ENCODE assay signal across 9 mouse cellular contexts in the genomic region with DNA sequence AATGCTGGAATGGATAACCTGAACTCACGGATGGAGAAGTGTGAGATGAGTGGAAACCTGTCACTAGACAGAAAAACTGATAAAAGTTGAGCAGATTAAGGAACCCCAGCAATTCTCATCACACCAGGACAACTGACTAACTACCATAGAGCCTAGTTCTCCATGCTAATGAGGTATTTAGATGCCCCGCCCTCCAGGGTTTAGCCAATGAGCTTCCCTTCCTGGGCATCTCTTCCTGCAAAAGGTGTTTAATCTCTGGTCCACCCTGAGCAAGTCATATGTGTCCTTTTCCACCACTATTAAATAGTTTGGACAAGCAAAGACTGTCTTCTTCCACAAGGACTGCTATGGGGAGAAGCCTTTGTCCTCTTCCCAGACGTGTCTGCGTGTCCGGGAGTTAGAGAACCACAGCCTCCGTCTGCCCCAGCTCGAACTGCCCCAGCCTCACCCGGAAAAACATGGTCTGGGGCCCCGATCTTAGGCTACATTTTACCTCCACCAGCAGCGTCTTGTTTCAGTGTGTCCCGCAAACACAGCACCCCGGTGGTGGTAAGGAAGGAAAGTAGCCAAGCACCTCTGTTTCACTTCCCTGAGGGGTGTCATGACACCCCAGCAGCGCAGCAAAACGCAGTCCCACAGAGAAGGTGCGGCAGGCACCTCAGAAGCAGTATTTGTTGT. TPM values are rescaled to one million over a fixed set of nuclear protein-coding genes. Genes with fewer than 3 reads are reported as not detected.
DNase-seq lines count a peak whose midpoint lies in the region; ATAC-seq lines count a peak whose summit lies in the region.
"Had no signal": no experiment of that assay in that cellular context is flagged by ENCODE, and none has a peak within 500 bp of the region (broad histone marks: within the 10 kb centered on the region; RNA-seq: fewer than 3 reads in every experiment).

No protein-coding gene starts in this region.

- no peak overlapping the region for H3K4me2 ChIP-seq in midbrain, embryonic 14.5 days (ENCODE audit: low read length)
- H3K4me2 ChIP-seq in liver, embryonic 12.5 days: peak overlapping the region; percentile 50

- no peak overlapping the region for H3K27ac ChIP-seq in midbrain, embryonic 10.5 days (replicated peaks)
- H3K27ac ChIP-seq in midbrain, embryonic 14.5 days (replicated peaks; ENCODE audit: low read depth, low read length): no peak overlapping the region
- H3K27ac ChIP-seq in liver, embryonic 12.5 days: no peak overlapping the region
- H3K27ac ChIP-seq: hindbrain, postnatal 0 days had no signal

- H3K4me3 ChIP-seq in midbrain, embryonic 10.5 days: peak overlapping the region; percentile 33
- no peak overlapping the region for H3K4me3 ChIP-seq in midbrain, embryonic 14.5 days (replicated peaks; ENCODE audit: low read depth, low read length)
- peak overlapping the region; percentile 12 for H3K4me3 ChIP-seq in liver, embryonic 12.5 days

- no peaks in the 10 kb centered on the region for H3K27me3 ChIP-seq in midbrain, embryonic 10.5 days (ENCODE audit: low read depth, poor library complexity, severe bottlenecking)
- H3K27me3 ChIP-seq in midbrain, embryonic 14.5 days (ENCODE audit: control insufficient read depth, insufficient read depth, low read length): no peaks in the 10 kb centered on the region
- H3K27me3 ChIP-seq in liver, embryonic 12.5 days (replicated peaks): peaks cover 7% of the 10 kb centered on the region

- no peak for ATAC-seq in midbrain, embryonic 14.5 days (ENCODE audit: low FRiP score, low TSS enrichment)
- no peak for ATAC-seq in liver, embryonic 12.5 days
- ATAC-seq: hindbrain, postnatal 0 days had no signal

- H3K4me1 ChIP-seq in midbrain, embryonic 10.5 days: peaks cover 10% of the 10 kb centered on the region
- no peaks in the 10 kb centered on the region for H3K4me1 ChIP-seq in midbrain, embryonic 14.5 days (ENCODE audit: control insufficient read depth, insufficient read depth, low read length)
- H3K4me1 ChIP-seq in liver, embryonic 12.5 days: peaks cover 5% of the 10 kb centered on the region; the same call in 1 of the 2 replicates

- H3K36me3 ChIP-seq in midbrain, embryonic 10.5 days: no peaks in the 10 kb centered on the region
- no peaks in the 10 kb centered on the region for H3K36me3 ChIP-seq in midbrain, embryonic 14.5 days (ENCODE audit: control insufficient read depth, insufficient read depth, low read length)
- no peaks in the 10 kb centered on the region for H3K36me3 ChIP-seq in liver, embryonic 12.5 days

- no peaks in the 10 kb centered on the region for H3K9me3 ChIP-seq in midbrain, embryonic 10.5 days (replicated peaks)
- H3K9me3 ChIP-seq in midbrain, embryonic 14.5 days (ENCODE audit: control insufficient read depth, low read length): no peaks in the 10 kb centered on the region; the same call in 1 of the 2 replicates
- H3K9me3 ChIP-seq in liver, embryonic 12.5 days (replicated peaks): no peaks in the 10 kb centered on the region

- DNase-seq in midbrain, embryonic 10.5 days (ENCODE audit: low spot score): no peak
- no peak for DNase-seq in midbrain, embryonic 14.5 days
- peak; percentile 17 for DNase-seq in c-Kit-positive CD71-positive TER-119-negative erythroid progenitor cells, embryonic 14.5 days (ENCODE audit: low read depth)
- DNase-seq in thymus, postnatal 14 days: peak; percentile 52
- DNase-seq in frontal cortex, postnatal 10 days (ENCODE audit: low spot score in 2 of 2): no peak
- DNase-seq in cerebellum, postnatal 14 days: no peak
- DNase-seq: cerebellum, adult 11 months had no signal

- 39% methylated on average over 15 of the region's 15 CpGs for WGBS in midbrain, embryonic 10.5 days
- 38% methylated on average over 15 of the region's 15 CpGs for WGBS in midbrain, embryonic 14.5 days
- WGBS in liver, embryonic 12.5 days (ENCODE audit: insufficient replicate concordance): 29% methylated on average over 15 of the region's 15 CpGs

- H3K9ac ChIP-seq in midbrain, embryonic 14.5 days (replicated peaks; ENCODE audit: low read length): no peak overlapping the region
- no peak overlapping the region for H3K9ac ChIP-seq in liver, embryonic 12.5 days

RNA-seq across cellular contexts. Expression of a gene that starts 26.1 kb away (rescaled TPM):
- polyA plus RNA-seq in midbrain, embryonic 10.5 days (2016; fragmentation: Nextera tagmentation; extraction: Ambion mirVana): not detected in 2 replicates
- 0.08 and 0.28 TPM in 2 replicates for polyA plus RNA-seq in midbrain, embryonic 14.5 days (2014; fragmentation: Nextera tagmentation; extraction: Ambion mirVana)
- polyA plus RNA-seq in liver, embryonic 12.5 days (2016; fragmentation: Nextera tagmentation; extraction: Ambion mirVana): not detected in 2 replicates

RNA-seq across cellular contexts. Expression of a gene that starts 28.7 kb away (rescaled TPM):
- 10.0 and 10.6 TPM in 2 replicates for polyA plus RNA-seq in midbrain, embryonic 10.5 days (2016; fragmentation: Nextera tagmentation; extraction: Ambion mirVana)
- polyA plus RNA-seq in midbrain, embryonic 14.5 days (2014; fragmentation: Nextera tagmentation; extraction: Ambion mirVana): 22.6 and 23.9 TPM in 2 replicates
- polyA plus RNA-seq in liver, embryonic 12.5 days (2016; fragmentation: Nextera tagmentation; extraction: Ambion mirVana): 16.9 and 17.1 TPM in 2 replicates

Comparison
In these comparisons a context has a peak if more than half of its experiments do, and no peak if none do; other contexts are left out.
1. DNase-seq: peak in c-Kit-positive CD71-positive TER-119-negative erythroid progenitor cells, embryonic 14.5 days (single experiment) and thymus, postnatal 14 days (single experiment); none in midbrain, embryonic 10.5 days (single experiment), midbrain, embryonic 14.5 days (single experiment), frontal cortex, postnatal 10 days (0 of 2) and cerebellum, postnatal 14 days (0 of 2).